Mouse (Mus musculus) liver, embryonic 14.5 days (tissue): ENCODE data around the gene Eipr1.

Source experiments
- CTCF ChIP-seq: IDR thresholded peaks from 2 replicates; pipeline ENCODE4 v1.5.1; 2016; ENCODE audit warnings: antibody characterized with exemption, low read depth, control low read depth
- EP300 ChIP-seq: IDR thresholded peaks from 2 replicates; pipeline ENCODE4 v1.6.1; 2016; ENCODE audit warnings: antibody characterized with exemption, low read depth

GRCm38 (mm10) chr12:28860264-28860560 is 108.6 kb downstream of the Eipr1 start:
- no peak for TF ChIP-seq CTCF
- no peak for TF ChIP-seq EP300
